Mouse (Mus musculus) heart, embryonic 12.5 days (tissue): ENCODE data around the gene Sult1a1. TPM values are rescaled to one million over a fixed set of nuclear protein-coding genes. Genes with fewer than 3 reads are reported as not detected.

Experiments used
- ATAC-seq: fragments of 200-750 bp; cut with Nextera tagmentation; 2 replicates; pipeline ENCODE4 v1.8.0; 2017; ENCODE audit warnings: moderate TSS enrichment, moderate library complexity; ENCODE audit not compliant: insufficient number of reproducible peaks, low FRiP score
- H3K27ac ChIP-seq: fragments of 300-500 bp; sonication (generic); 2 replicates; pipeline ENCODE4 v1.5.1; 2016; ENCODE audit warnings: mild to moderate bottlenecking, moderate library complexity; ENCODE audit not compliant: poor library complexity, severe bottlenecking
- H3K27me3 ChIP-seq: fragments of 300-500 bp; sonication (generic); replicated peaks from 2 replicates; pipeline ENCODE4 v1.6.1; 2016; ENCODE audit warnings: mild to moderate bottlenecking, moderate library complexity
- H3K36me3 ChIP-seq: fragments of 300-500 bp; sonication (generic); 2 replicates; pipeline ENCODE4 v1.6.1; 2016; ENCODE audit warnings: mild to moderate bottlenecking, moderate library complexity
- H3K4me1 ChIP-seq: fragments of 300-500 bp; sonication (generic); replicated peaks from 2 replicates; pipeline ENCODE4 v1.6.1; 2016; ENCODE audit warnings: mild to moderate bottlenecking
- H3K4me2 ChIP-seq: fragments of 300-500 bp; sonication (generic); 2 replicates; pipeline ENCODE4 v1.6.1; 2016; ENCODE audit warnings: mild to moderate bottlenecking, moderate library complexity
- H3K4me3 ChIP-seq: fragments of 300-500 bp; sonication (generic); 2 replicates; pipeline ENCODE4 v1.5.1; 2016; ENCODE audit warnings: mild to moderate bottlenecking
- H3K9ac ChIP-seq: fragments of 300-500 bp; sonication (generic); 2 replicates; pipeline ENCODE4 v1.6.1; 2016; ENCODE audit warnings: mild to moderate bottlenecking, moderate library complexity
- H3K9me3 ChIP-seq: fragments of 300-500 bp; sonication (generic); replicated peaks from 2 replicates; pipeline ENCODE4 v1.6.1; 2016; ENCODE audit warnings: mild to moderate bottlenecking, moderate library complexity
- WGBS: fragments of 180-500 bp; shearing (Covaris S2); methylation state at CpG from one replicate; pipeline ENCODE4 v1.1.7; 2016; 5-methylcytosine and 5-hydroxymethylcytosine counted together
- polyA plus RNA-seq: library from polyadenylated mRNA; unstranded; fragments of >200 nt; fragmentation: Nextera tagmentation; extraction: Ambion mirVana; gene quantifications from 2 replicates; pipeline ENCODE4 v1.2.1, GENCODE M21; 2016

The Sult1a1 gene
- polyA plus RNA-seq: 3.7 TPM in 2 replicates

GRCm38 (mm10) chr7:126676207-126676606 lies at the start of gene Sult1a1:
Gene Sult1a1, minus strand, starts transcription at chr7:126676432.
- ATAC-seq: no peak; the same call in 1 of the 2 replicates
- Histone ChIP-seq H3K4me1 (peaks cover 15% of the 10 kb centered on the region; the same call in 1 of the 2 replicates), H3K27me3 (no peaks in the 10 kb centered on the region), H3K9me3 (no peaks in the 10 kb centered on the region), H3K4me2 (no peak within 1 kb of the TSS), H3K27ac (0 out of 2 replicates have a peak within 1 kb of the TSS, but pooled peaks have one; percentile 30), H3K4me3 (no peak within 1 kb of the TSS), H3K9ac (no peak within 1 kb of the TSS), H3K36me3 (peaks cover 23% of the 10 kb centered on the region)
- 52% methylated on average over 1 of the region's 1 CpGs for WGBS

GRCm38 (mm10) chr7:126725667-126726066 lies 49.4 kb upstream of the Sult1a1 start:
- WGBS: 74% methylated on average over 5 of the region's 5 CpGs
- no peaks in the 10 kb centered on the region for H3K4me1 ChIP-seq

GRCm38 (mm10) chr7:126725077-126725476 lies 48.8 kb upstream of the Sult1a1 start:
- ATAC-seq: no peak
- 57% methylated on average over 3 of the region's 3 CpGs for WGBS
- Histone ChIP-seq H3K9ac (no peak overlapping the region), H3K36me3 (no peaks in the 10 kb centered on the region), H3K4me1 (no peaks in the 10 kb centered on the region), H3K27ac (no peak overlapping the region), H3K27me3 (no peaks in the 10 kb centered on the region), H3K4me2 (no peak overlapping the region), H3K4me3 (no peak overlapping the region), H3K9me3 (0 out of 2 replicates have a peak, but pooled peaks cover 6% of the 10 kb centered on the region)

More at GRCm38 (mm10) chr7:126725667-126726066, 49.4 kb upstream of the Sult1a1 start:
- Histone ChIP-seq H3K9ac (no peak overlapping the region), H3K27ac (no peak overlapping the region), H3K36me3 (no peaks in the 10 kb centered on the region), H3K4me2 (no peak overlapping the region), H3K27me3 (no peaks in the 10 kb centered on the region), H3K9me3 (0 out of 2 replicates have a peak, but pooled peaks cover 6% of the 10 kb centered on the region), H3K4me3 (no peak overlapping the region)
- no peak for ATAC-seq

- H3K9ac ChIP-seq: no peak overlapping the region
- 88% methylated on average over 13 of the region's 13 CpGs for WGBS
- H3K4me2 ChIP-seq: no peak overlapping the region
- H3K4me3 ChIP-seq: no peak overlapping the region
- H3K27ac ChIP-seq: no peak overlapping the region
- no peaks in the 10 kb centered on the region for H3K36me3 ChIP-seq
- no peaks in the 10 kb centered on the region for H3K27me3 ChIP-seq
- no peak for ATAC-seq
- H3K4me1 ChIP-seq: no peaks in the 10 kb centered on the region
- 0 out of 2 replicates have a peak, but pooled peaks cover 6% of the 10 kb centered on the region for H3K9me3 ChIP-seq
Measured at GRCm38 (mm10) chr7:126721635-126722034, 45.4 kb upstream of the Sult1a1 start.

- Histone ChIP-seq H3K4me3 (no peak overlapping the region), H3K36me3 (no peaks in the 10 kb centered on the region), H3K4me2 (no peak overlapping the region), H3K9me3 (0 out of 2 replicates have a peak, but pooled peaks cover 6% of the 10 kb centered on the region), H3K27ac (no peak overlapping the region), H3K27me3 (no peaks in the 10 kb centered on the region), H3K4me1 (no peaks in the 10 kb centered on the region), H3K9ac (no peak overlapping the region)
- WGBS: 90% methylated on average over 5 of the region's 5 CpGs
- ATAC-seq: no peak
Measured at GRCm38 (mm10) chr7:126718787-126719337, 42.6 kb upstream of the Sult1a1 start.

GRCm38 (mm10) chr7:126717566-126717965 lies 41.3 kb upstream of the Sult1a1 start:
- Histone ChIP-seq H3K36me3 (no peaks in the 10 kb centered on the region), H3K4me3 (no peak overlapping the region), H3K9ac (no peak overlapping the region), H3K4me1 (no peaks in the 10 kb centered on the region), H3K27me3 (no peaks in the 10 kb centered on the region), H3K4me2 (no peak overlapping the region), H3K9me3 (no peaks in the 10 kb centered on the region), H3K27ac (no peak overlapping the region)
- WGBS: 87% methylated on average over 3 of the region's 3 CpGs
- no peak for ATAC-seq

- Histone ChIP-seq H3K4me1 (no peaks in the 10 kb centered on the region), H3K4me2 (no peak overlapping the region), H3K9ac (no peak overlapping the region), H3K4me3 (no peak overlapping the region), H3K27me3 (no peaks in the 10 kb centered on the region), H3K9me3 (no peaks in the 10 kb centered on the region), H3K27ac (no peak overlapping the region), H3K36me3 (no peaks in the 10 kb centered on the region)
- ATAC-seq: no peak
- 66% methylated on average over 4 of the region's 4 CpGs for WGBS
Measured at GRCm38 (mm10) chr7:126715679-126716078, 39.4 kb upstream of the Sult1a1 start.

- Histone ChIP-seq H3K27ac (no peak overlapping the region), H3K4me2 (no peak overlapping the region), H3K9ac (no peak overlapping the region), H3K36me3 (no peaks in the 10 kb centered on the region), H3K4me1 (no peaks in the 10 kb centered on the region), H3K9me3 (peaks cover 4% of the 10 kb centered on the region; the same call in 1 of the 2 replicates), H3K4me3 (no peak overlapping the region), H3K27me3 (peaks cover 7% of the 10 kb centered on the region; the same call in 1 of the 2 replicates)
- 73% methylated on average over 3 of the region's 3 CpGs for WGBS
- ATAC-seq: no peak
Measured at GRCm38 (mm10) chr7:126711910-126712309, 35.7 kb upstream of the Sult1a1 start.

GRCm38 (mm10) chr7:126710266-126710665 lies 34.0 kb upstream of the Sult1a1 start:
- no peaks in the 10 kb centered on the region for H3K36me3 ChIP-seq
- ATAC-seq: no peak
- no peak overlapping the region for H3K4me2 ChIP-seq
- no peak overlapping the region for H3K27ac ChIP-seq
- peaks cover 4% of the 10 kb centered on the region; the same call in 1 of the 2 replicates for H3K9me3 ChIP-seq
- WGBS: 69% methylated on average over 4 of the region's 4 CpGs
- H3K27me3 ChIP-seq: peaks cover 18% of the 10 kb centered on the region
- H3K4me3 ChIP-seq: no peak overlapping the region
- H3K4me1 ChIP-seq: no peaks in the 10 kb centered on the region
- no peak overlapping the region for H3K9ac ChIP-seq

- H3K36me3 ChIP-seq: no peaks in the 10 kb centered on the region
- no peak overlapping the region for H3K27ac ChIP-seq
- peaks cover 15% of the 10 kb centered on the region for H3K4me1 ChIP-seq
- WGBS: 82% methylated on average over 10 of the region's 10 CpGs
- H3K9me3 ChIP-seq: peaks cover 4% of the 10 kb centered on the region; the same call in 1 of the 2 replicates
- H3K4me2 ChIP-seq: no peak overlapping the region
- H3K9ac ChIP-seq: no peak overlapping the region
- H3K4me3 ChIP-seq: no peak overlapping the region
- peaks cover 34% of the 10 kb centered on the region for H3K27me3 ChIP-seq
- ATAC-seq: no peak
Measured at GRCm38 (mm10) chr7:126708175-126708952, 32.1 kb upstream of the Sult1a1 start.

- WGBS: 84% methylated on average over 19 of the region's 19 CpGs
- ATAC-seq: no peak
Measured at GRCm38 (mm10) chr7:126707442-126708174, 31.4 kb upstream of the Sult1a1 start, which contains the start of gene Coro1a. Gene Coro1a, minus strand, starts transcription at chr7:126707787.

More at GRCm38 (mm10) chr7:126707442-126708174, 31.4 kb upstream of the Sult1a1 start, which contains the start of gene Coro1a:
- Histone ChIP-seq H3K4me2 (no peak within 1 kb of the TSS), H3K4me3 (no peak within 1 kb of the TSS), H3K9ac (no peak within 1 kb of the TSS), H3K27me3 (peaks cover 42% of the 10 kb centered on the region), H3K27ac (no peak within 1 kb of the TSS), H3K4me1 (peaks cover 15% of the 10 kb centered on the region), H3K36me3 (no peaks in the 10 kb centered on the region), H3K9me3 (peaks cover 4% of the 10 kb centered on the region; the same call in 1 of the 2 replicates)
